Mouse (Mus musculus): ENCODE data around the gene Slc39a2. TPM values are rescaled to one million over a fixed set of nuclear protein-coding genes. Genes with fewer than 3 reads are reported as not detected.

Slc39a2 gene
- polyA plus RNA-seq, 1 experiment, result 0.12 TPM

GRCm38 (mm10) chr14:51884598-51885331 is 7.9 kb upstream of the Slc39a2 start, which contains the start of gene Mettl17:
TSS of gene Mettl17 (plus strand) at chr14:51884842.
- Histone ChIP-seq H3K27me3 (ENCODE audit: control insufficient read depth, insufficient read depth, insufficient read length) (no peaks in the 10 kb centered on the region), H3K36me3 (ENCODE audit: control insufficient read depth, insufficient read depth) (no peaks in the 10 kb centered on the region), H3ac (ENCODE audit: control insufficient read depth, insufficient read length) (peak within 1 kb of the TSS; percentile 4), H3K4me3 (peak within 1 kb of the TSS; percentile 66), H3K4me2 (ENCODE audit: low read depth) (peak within 1 kb of the TSS; percentile 99), H3K79me2 (ENCODE audit: control insufficient read depth, insufficient read depth) (peaks cover 6% of the 10 kb centered on the region)
- TF ChIP-seq MYOD1 (IDR thresholded peaks at IDR 0.05; ENCODE audit: control insufficient read depth in 1 of 3, insufficient read length in 2 of 3, low read depth in 2 of 3) (no peak), POLR2AphosphoS2 (IDR thresholded peaks at IDR 0.05; ENCODE audit: insufficient read length, low read depth) (peak; percentile 37), POLR2A (IDR thresholded peaks at IDR 0.05; ENCODE audit: insufficient read length, low read depth) (peak; percentile 54)

DNA sequence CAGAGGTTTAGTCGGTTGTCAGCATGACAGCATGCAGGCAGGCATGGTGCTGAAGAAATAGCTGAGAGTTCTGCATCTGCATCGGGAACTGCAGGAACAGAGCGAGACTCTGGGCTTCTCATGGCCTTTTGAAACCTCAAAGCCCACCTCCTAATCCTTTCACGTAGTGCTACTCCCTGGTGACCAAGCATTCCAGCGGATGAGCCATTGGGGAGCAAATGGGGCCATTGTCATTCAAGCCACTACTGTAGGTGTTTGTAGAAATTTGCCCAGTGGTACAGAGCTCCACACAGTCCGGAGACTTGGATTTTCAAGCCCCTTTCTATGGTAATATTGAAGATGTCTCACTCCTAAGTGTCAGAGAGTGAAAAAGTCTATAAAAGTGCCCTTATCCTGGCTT is 6.6 kb upstream of the Slc39a2 start:
- Histone ChIP-seq H3K79me2 (ENCODE audit: control insufficient read depth, insufficient read depth) (peaks cover 6% of the 10 kb centered on the region), H3K4me2 (ENCODE audit: low read depth) (peak overlapping the region; percentile 88), H3K4me3 (no peak overlapping the region), H3K27me3 (ENCODE audit: control insufficient read depth, insufficient read depth, insufficient read length) (no peaks in the 10 kb centered on the region), H3ac (ENCODE audit: control insufficient read depth, insufficient read length) (no peak overlapping the region), H3K36me3 (ENCODE audit: control insufficient read depth, insufficient read depth) (no peaks in the 10 kb centered on the region)
- no peak for TF ChIP-seq TCF12 (IDR thresholded peaks at IDR 0.05; ENCODE audit: insufficient read depth, poor library complexity, severe bottlenecking)
- no peak for TF ChIP-seq E2F4 (IDR thresholded peaks at IDR 0.05; ENCODE audit: insufficient read depth)
- TF ChIP-seq MYOG (IDR thresholded peaks at IDR 0.05; ENCODE audit: control insufficient read depth in 1 of 3, insufficient read depth in 1 of 3, insufficient read length in 2 of 3, low read depth in 2 of 3), result no peak
- TF ChIP-seq REST (IDR thresholded peaks at IDR 0.05; ENCODE audit: insufficient read depth, insufficient read length), result no peak
- TF ChIP-seq SRF (IDR thresholded peaks at IDR 0.05; ENCODE audit: control insufficient read depth, insufficient read length, low read depth), result no peak
- TF ChIP-seq CEBPB (IDR thresholded peaks at IDR 0.05; ENCODE audit: insufficient read depth, poor library complexity, severe bottlenecking), result no peak
- no peak for TF ChIP-seq TCF3 (IDR thresholded peaks at IDR 0.05; ENCODE audit: insufficient read length, low read depth)
- TF ChIP-seq MAX (IDR thresholded peaks at IDR 0.05; ENCODE audit: low read depth), result no peak
- no peak for TF ChIP-seq POLR2AphosphoS2 (IDR thresholded peaks at IDR 0.05; ENCODE audit: insufficient read length, low read depth)
- TF ChIP-seq MYOD1 (IDR thresholded peaks at IDR 0.05; ENCODE audit: control insufficient read depth in 1 of 3, insufficient read length in 2 of 3, low read depth in 2 of 3), result no peak
- TF ChIP-seq POLR2A (IDR thresholded peaks at IDR 0.05; ENCODE audit: insufficient read length, low read depth), result no peak
- TF ChIP-seq USF1 (IDR thresholded peaks at IDR 0.05; ENCODE audit: low read depth), result no peak

DNA sequence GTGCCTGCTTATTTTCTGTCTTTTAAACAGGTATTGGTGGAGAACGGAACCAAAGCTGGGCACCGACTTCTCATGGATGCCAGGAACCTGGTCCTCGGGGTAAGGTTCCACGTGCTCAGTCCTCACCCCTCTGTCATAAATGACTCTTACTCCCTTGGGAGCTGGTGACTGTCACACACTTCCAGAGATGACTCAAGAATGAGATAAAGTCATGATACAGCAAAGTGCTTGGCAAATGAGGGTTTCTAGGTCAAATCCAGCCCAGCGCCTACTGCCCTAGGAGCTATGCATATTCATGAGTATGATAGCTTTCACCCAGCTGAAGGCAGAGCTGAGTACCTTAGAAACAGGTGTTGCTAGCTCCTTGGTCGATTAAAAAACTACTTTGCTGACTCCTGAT is 2.9 kb upstream of the Slc39a2 start:
- Histone ChIP-seq H3K27me3 (ENCODE audit: control insufficient read depth, insufficient read depth, insufficient read length) (no peaks in the 10 kb centered on the region), H3ac (ENCODE audit: control insufficient read depth, insufficient read length) (no peak overlapping the region), H3K79me2 (ENCODE audit: control insufficient read depth, insufficient read depth) (peaks cover 6% of the 10 kb centered on the region), H3K4me2 (ENCODE audit: low read depth) (no peak overlapping the region), H3K36me3 (ENCODE audit: control insufficient read depth, insufficient read depth) (no peaks in the 10 kb centered on the region), H3K4me3 (no peak overlapping the region)
- no peak for TF ChIP-seq CEBPB (IDR thresholded peaks at IDR 0.05; ENCODE audit: insufficient read depth, poor library complexity, severe bottlenecking)
- no peak for TF ChIP-seq TCF3 (IDR thresholded peaks at IDR 0.05; ENCODE audit: insufficient read length, low read depth)
- TF ChIP-seq USF1 (IDR thresholded peaks at IDR 0.05; ENCODE audit: low read depth), result no peak
- TF ChIP-seq MYOD1 (IDR thresholded peaks at IDR 0.05; ENCODE audit: control insufficient read depth in 1 of 3, insufficient read length in 2 of 3, low read depth in 2 of 3), result no peak
- no peak for TF ChIP-seq REST (IDR thresholded peaks at IDR 0.05; ENCODE audit: insufficient read depth, insufficient read length)
- TF ChIP-seq TCF12 (IDR thresholded peaks at IDR 0.05; ENCODE audit: insufficient read depth, poor library complexity, severe bottlenecking), result no peak
- no peak for TF ChIP-seq MAX (IDR thresholded peaks at IDR 0.05; ENCODE audit: low read depth)
- TF ChIP-seq POLR2A (IDR thresholded peaks at IDR 0.05; ENCODE audit: insufficient read length, low read depth), result no peak
- TF ChIP-seq E2F4 (IDR thresholded peaks at IDR 0.05; ENCODE audit: insufficient read depth), result no peak
- no peak for TF ChIP-seq MYOG (IDR thresholded peaks at IDR 0.05; ENCODE audit: control insufficient read depth in 1 of 3, insufficient read depth in 1 of 3, insufficient read length in 2 of 3, low read depth in 2 of 3)
- no peak for TF ChIP-seq POLR2AphosphoS2 (IDR thresholded peaks at IDR 0.05; ENCODE audit: insufficient read length, low read depth)
- TF ChIP-seq SRF (IDR thresholded peaks at IDR 0.05; ENCODE audit: control insufficient read depth, insufficient read length, low read depth), result no peak

- Histone ChIP-seq H3K4me3 (no peak overlapping the region), H3K79me2 (ENCODE audit: control insufficient read depth, insufficient read depth) (no peaks in the 10 kb centered on the region), H3K36me3 (ENCODE audit: control insufficient read depth, insufficient read depth) (no peaks in the 10 kb centered on the region), H3K27me3 (ENCODE audit: control insufficient read depth, insufficient read depth, insufficient read length) (no peaks in the 10 kb centered on the region), H3ac (ENCODE audit: control insufficient read depth, insufficient read length) (no peak overlapping the region), H3K4me2 (ENCODE audit: low read depth) (no peak overlapping the region)
- no peak for TF ChIP-seq MYOD1 (IDR thresholded peaks at IDR 0.05; ENCODE audit: control insufficient read depth in 1 of 3, insufficient read length in 2 of 3, low read depth in 2 of 3)
- no peak for TF ChIP-seq SRF (IDR thresholded peaks at IDR 0.05; ENCODE audit: control insufficient read depth, insufficient read length, low read depth)
- no peak for TF ChIP-seq MYOG (IDR thresholded peaks at IDR 0.05; ENCODE audit: control insufficient read depth in 1 of 3, insufficient read depth in 1 of 3, insufficient read length in 2 of 3, low read depth in 2 of 3)
- TF ChIP-seq POLR2A (IDR thresholded peaks at IDR 0.05; ENCODE audit: insufficient read length, low read depth), result no peak
- no peak for TF ChIP-seq REST (IDR thresholded peaks at IDR 0.05; ENCODE audit: insufficient read depth, insufficient read length)
- no peak for TF ChIP-seq TCF3 (IDR thresholded peaks at IDR 0.05; ENCODE audit: insufficient read length, low read depth)
- TF ChIP-seq E2F4 (IDR thresholded peaks at IDR 0.05; ENCODE audit: insufficient read depth), result no peak
- no peak for TF ChIP-seq TCF12 (IDR thresholded peaks at IDR 0.05; ENCODE audit: insufficient read depth, poor library complexity, severe bottlenecking)
- no peak for TF ChIP-seq MAX (IDR thresholded peaks at IDR 0.05; ENCODE audit: low read depth)
- TF ChIP-seq POLR2AphosphoS2 (IDR thresholded peaks at IDR 0.05; ENCODE audit: insufficient read length, low read depth), result no peak
- TF ChIP-seq USF1 (IDR thresholded peaks at IDR 0.05; ENCODE audit: low read depth), result no peak
- no peak for TF ChIP-seq CEBPB (IDR thresholded peaks at IDR 0.05; ENCODE audit: insufficient read depth, poor library complexity, severe bottlenecking)
Measured at GRCm38 (mm10) chr14:51893094-51893794, 555 bp downstream of the Slc39a2 start.
